Mouse (Mus musculus): ENCODE measurements around the gene Cdadc1. TPM values are rescaled to one million over a fixed set of nuclear protein-coding genes. Genes with fewer than 3 reads are reported as not detected.

The Cdadc1 gene
- polyA plus RNA-seq, 1 experiment from 2014 or later, result 36.0 TPM

- Histone ChIP-seq H3K4me3 (ENCODE audit: low read length) (no peak overlapping the region), H3K9ac (ENCODE audit: low read length) (no peak overlapping the region), H3K4me1 (ENCODE audit: control insufficient read depth, insufficient read depth, low read length) (peaks cover 3% of the 10 kb centered on the region; the same call in 1 of the 2 replicates), H3K4me2 (ENCODE audit: low read depth, low read length) (no peak overlapping the region), H3K36me3 (ENCODE audit: control insufficient read depth, insufficient read depth) (no peaks in the 10 kb centered on the region), H3K27me3 (ENCODE audit: control insufficient read depth, insufficient read depth, low read length) (no peaks in the 10 kb centered on the region), H3K9me3 (replicated peaks; ENCODE audit: control insufficient read depth, low read length) (no peaks in the 10 kb centered on the region), H3K27ac (ENCODE audit: low read length) (no peak overlapping the region)
- no peak for ATAC-seq (replicated peaks; ENCODE audit: extremely low read depth, insufficient read depth, low FRiP score)
- 62% methylated on average over 5 of the region's 5 CpGs for WGBS
Measured at GRCm38 (mm10) chr14:59554025-59554424, 43.7 kb downstream of the Cdadc1 start.

DNA sequence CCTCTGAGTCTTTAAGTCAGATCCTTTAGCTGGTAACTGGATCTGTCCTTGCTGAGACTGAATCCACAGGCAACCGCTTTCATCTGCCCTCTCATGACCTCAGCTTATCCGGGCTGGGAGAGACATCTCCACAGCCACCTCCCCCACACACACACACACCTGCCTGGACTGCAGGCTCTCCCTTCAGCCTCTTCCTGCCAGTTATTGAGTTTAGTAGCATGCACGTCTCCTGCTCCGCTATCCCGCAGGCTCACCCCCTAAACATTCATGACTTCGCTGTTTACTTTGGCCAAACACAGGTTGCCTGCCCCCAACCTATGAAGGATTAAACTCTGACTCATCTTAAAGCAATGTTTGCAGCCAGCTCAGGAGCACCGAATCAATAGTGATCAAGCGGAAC, 45.8 kb downstream of the Cdadc1 start:
- Histone ChIP-seq H3K4me2 (ENCODE audit: low read depth, low read length) (no peak overlapping the region), H3K36me3 (ENCODE audit: control insufficient read depth, insufficient read depth) (no peaks in the 10 kb centered on the region), H3K4me1 (ENCODE audit: control insufficient read depth, insufficient read depth, low read length) (peaks cover 3% of the 10 kb centered on the region; the same call in 1 of the 2 replicates), H3K9me3 (replicated peaks; ENCODE audit: control insufficient read depth, low read length) (no peaks in the 10 kb centered on the region), H3K9ac (ENCODE audit: low read length) (no peak overlapping the region), H3K27me3 (ENCODE audit: control insufficient read depth, insufficient read depth, low read length) (no peaks in the 10 kb centered on the region), H3K27ac (ENCODE audit: low read length) (no peak overlapping the region), H3K4me3 (ENCODE audit: low read length) (no peak overlapping the region)
- no peak for ATAC-seq (replicated peaks; ENCODE audit: extremely low read depth, insufficient read depth, low FRiP score)
- 46% methylated on average over 8 of the region's 8 CpGs for WGBS

GRCm38 (mm10) chr14:59550841-59551240, 46.9 kb downstream of the Cdadc1 start:
- no peak overlapping the region for H3K4me3 ChIP-seq (ENCODE audit: low read length)
- ATAC-seq (replicated peaks; ENCODE audit: extremely low read depth, insufficient read depth, low FRiP score), result no peak
- no peak overlapping the region for H3K9ac ChIP-seq (ENCODE audit: low read length)
- H3K27ac ChIP-seq (ENCODE audit: low read length), result no peak overlapping the region
- H3K9me3 ChIP-seq (replicated peaks; ENCODE audit: control insufficient read depth, low read length), result no peaks in the 10 kb centered on the region
- H3K27me3 ChIP-seq (ENCODE audit: control insufficient read depth, insufficient read depth, low read length), result no peaks in the 10 kb centered on the region
- H3K4me1 ChIP-seq (ENCODE audit: control insufficient read depth, insufficient read depth, low read length), result peaks cover under 1% of the 10 kb centered on the region; the same call in 1 of the 2 replicates
- H3K4me2 ChIP-seq (ENCODE audit: low read depth, low read length), result no peak overlapping the region
- no peaks in the 10 kb centered on the region for H3K36me3 ChIP-seq (ENCODE audit: control insufficient read depth, insufficient read depth)
- 84% methylated on average over 2 of the region's 2 CpGs for WGBS

GRCm38 (mm10) chr14:59549106-59549505, 48.7 kb downstream of the Cdadc1 start:
- WGBS, result 72% methylated on average over 6 of the region's 6 CpGs
- H3K36me3 ChIP-seq (ENCODE audit: control insufficient read depth, insufficient read depth), result no peaks in the 10 kb centered on the region
- no peaks in the 10 kb centered on the region for H3K27me3 ChIP-seq (ENCODE audit: control insufficient read depth, insufficient read depth, low read length)
- no peak overlapping the region for H3K4me2 ChIP-seq (ENCODE audit: low read depth, low read length)
- H3K27ac ChIP-seq (ENCODE audit: low read length), result no peak overlapping the region
- no peaks in the 10 kb centered on the region for H3K9me3 ChIP-seq (replicated peaks; ENCODE audit: control insufficient read depth, low read length)
- ATAC-seq (replicated peaks; ENCODE audit: extremely low read depth, insufficient read depth, low FRiP score), result no peak
- H3K4me3 ChIP-seq (ENCODE audit: low read length), result no peak overlapping the region
- H3K4me1 ChIP-seq (ENCODE audit: control insufficient read depth, insufficient read depth, low read length), result no peaks in the 10 kb centered on the region
- H3K9ac ChIP-seq (ENCODE audit: low read length), result no peak overlapping the region

- Histone ChIP-seq H3K9me3 (replicated peaks; ENCODE audit: control insufficient read depth, low read length) (no peaks in the 10 kb centered on the region), H3K4me1 (ENCODE audit: control insufficient read depth, insufficient read depth, low read length) (no peaks in the 10 kb centered on the region), H3K27ac (ENCODE audit: low read length) (no peak overlapping the region), H3K4me3 (ENCODE audit: low read length) (no peak overlapping the region), H3K36me3 (ENCODE audit: control insufficient read depth, insufficient read depth) (no peaks in the 10 kb centered on the region), H3K4me2 (ENCODE audit: low read depth, low read length) (no peak overlapping the region), H3K27me3 (ENCODE audit: control insufficient read depth, insufficient read depth, low read length) (no peaks in the 10 kb centered on the region), H3K9ac (ENCODE audit: low read length) (no peak overlapping the region)
- 81% methylated on average over 2 of the region's 2 CpGs for WGBS
- no peak for ATAC-seq (replicated peaks; ENCODE audit: extremely low read depth, insufficient read depth, low FRiP score)
Measured at GRCm38 (mm10) chr14:59548532-59548931, 49.2 kb downstream of the Cdadc1 start.

- Histone ChIP-seq H3K36me3 (ENCODE audit: control insufficient read depth, insufficient read depth) (no peaks in the 10 kb centered on the region), H3K27me3 (ENCODE audit: control insufficient read depth, insufficient read depth, low read length) (no peaks in the 10 kb centered on the region), H3K27ac (ENCODE audit: low read length) (no peak overlapping the region), H3K4me2 (ENCODE audit: low read depth, low read length) (no peak overlapping the region), H3K4me1 (ENCODE audit: control insufficient read depth, insufficient read depth, low read length) (no peaks in the 10 kb centered on the region), H3K9ac (ENCODE audit: low read length) (no peak overlapping the region), H3K9me3 (replicated peaks; ENCODE audit: control insufficient read depth, low read length) (no peaks in the 10 kb centered on the region), H3K4me3 (ENCODE audit: low read length) (no peak overlapping the region)
- 58% methylated on average over 5 of the region's 5 CpGs for WGBS
- no peak for ATAC-seq (replicated peaks; ENCODE audit: extremely low read depth, insufficient read depth, low FRiP score)
Measured at GRCm38 (mm10) chr14:59547530-59547929, 50.2 kb downstream of the Cdadc1 start.

DNA sequence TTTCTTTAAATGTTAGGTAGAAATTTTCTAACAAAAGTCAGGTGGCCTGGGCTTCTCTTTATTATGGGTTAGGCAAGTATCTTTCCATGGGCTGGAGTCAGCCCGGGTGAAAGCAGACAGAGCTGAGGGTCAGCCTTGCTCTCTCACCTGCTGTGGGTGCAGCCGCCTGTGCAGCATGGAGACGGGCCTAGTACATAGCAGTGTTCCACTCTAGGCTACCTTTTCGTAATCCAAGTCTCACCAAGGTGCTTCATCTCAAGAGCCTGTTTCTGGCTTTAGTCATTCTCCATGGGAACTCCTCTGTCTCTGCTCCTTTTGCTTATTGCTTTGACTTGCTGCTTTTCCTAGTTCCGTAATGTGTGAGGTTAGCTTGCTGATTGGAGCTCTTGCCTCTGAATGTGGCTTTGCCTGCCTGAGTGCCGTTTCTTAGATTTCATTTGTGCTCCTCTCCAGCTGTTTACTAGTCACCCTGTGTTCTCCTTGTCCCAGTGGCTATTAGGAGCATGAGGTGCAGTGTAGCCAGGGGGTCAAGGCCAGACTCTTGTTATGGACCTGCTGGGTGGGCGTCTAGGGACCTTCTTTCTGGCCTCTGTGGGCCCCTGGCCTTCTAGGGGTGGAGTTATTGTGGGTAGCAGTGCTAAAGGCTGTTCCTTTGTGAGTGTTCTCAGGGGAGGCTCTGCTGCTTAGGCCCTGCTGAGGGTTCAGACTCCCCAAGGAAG, 51.4 kb downstream of the Cdadc1 start:
- 81% methylated on average over 7 of the region's 7 CpGs for WGBS
- no peaks in the 10 kb centered on the region for H3K36me3 ChIP-seq (ENCODE audit: control insufficient read depth, insufficient read depth)
- H3K4me1 ChIP-seq (ENCODE audit: control insufficient read depth, insufficient read depth, low read length), result no peaks in the 10 kb centered on the region
- H3K4me3 ChIP-seq (ENCODE audit: low read length), result no peak overlapping the region
- H3K4me2 ChIP-seq (ENCODE audit: low read depth, low read length), result no peak overlapping the region
- H3K27ac ChIP-seq (ENCODE audit: low read length), result no peak overlapping the region
- ATAC-seq (replicated peaks; ENCODE audit: extremely low read depth, insufficient read depth, low FRiP score), result no peak
- no peaks in the 10 kb centered on the region for H3K9me3 ChIP-seq (replicated peaks; ENCODE audit: control insufficient read depth, low read length)
- no peak overlapping the region for H3K9ac ChIP-seq (ENCODE audit: low read length)
- no peaks in the 10 kb centered on the region for H3K27me3 ChIP-seq (ENCODE audit: control insufficient read depth, insufficient read depth, low read length)

GRCm38 (mm10) chr14:59543956-59544355, 53.8 kb downstream of the Cdadc1 start:
- Histone ChIP-seq H3K36me3 (ENCODE audit: control insufficient read depth, insufficient read depth) (peaks cover 3% of the 10 kb centered on the region; the same call in 1 of the 2 replicates), H3K9me3 (replicated peaks; ENCODE audit: control insufficient read depth, low read length) (no peaks in the 10 kb centered on the region), H3K9ac (ENCODE audit: low read length) (no peak overlapping the region), H3K4me3 (ENCODE audit: low read length) (no peak overlapping the region), H3K27ac (ENCODE audit: low read length) (no peak overlapping the region), H3K4me1 (ENCODE audit: control insufficient read depth, insufficient read depth, low read length) (no peaks in the 10 kb centered on the region), H3K4me2 (ENCODE audit: low read depth, low read length) (no peak overlapping the region), H3K27me3 (ENCODE audit: control insufficient read depth, insufficient read depth, low read length) (no peaks in the 10 kb centered on the region)
- no peak for ATAC-seq (replicated peaks; ENCODE audit: extremely low read depth, insufficient read depth, low FRiP score)
- WGBS, result 64% methylated on average over 5 of the region's 5 CpGs

- Histone ChIP-seq H3K27me3 (ENCODE audit: control insufficient read depth, insufficient read depth, low read length) (no peaks in the 10 kb centered on the region), H3K27ac (ENCODE audit: low read length) (no peak overlapping the region), H3K4me3 (ENCODE audit: low read length) (no peak overlapping the region), H3K36me3 (ENCODE audit: control insufficient read depth, insufficient read depth) (peaks cover 3% of the 10 kb centered on the region; the same call in 1 of the 2 replicates), H3K4me2 (ENCODE audit: low read depth, low read length) (no peak overlapping the region), H3K4me1 (ENCODE audit: control insufficient read depth, insufficient read depth, low read length) (no peaks in the 10 kb centered on the region), H3K9ac (ENCODE audit: low read length) (no peak overlapping the region), H3K9me3 (replicated peaks; ENCODE audit: control insufficient read depth, low read length) (no peaks in the 10 kb centered on the region)
- no peak for ATAC-seq (replicated peaks; ENCODE audit: extremely low read depth, insufficient read depth, low FRiP score)
- WGBS, result 67% methylated on average over 3 of the region's 3 CpGs
Measured at GRCm38 (mm10) chr14:59543158-59543826, 54.5 kb downstream of the Cdadc1 start.
